Mouse (Mus musculus) CH12.LX (cell line): ENCODE measurements around the gene Zscan10.

ENCODE experiments used
- CTCF ChIP-seq, 2 experiments: IDR thresholded peaks in 1 of 2; conservative IDR thresholded peaks in 1 of 2; 2 replicates each; pipeline ENCODE4 v1.5.1; 2011 to 2012; ENCODE audit warnings: low read depth in 2 of 2, low read length in 2 of 2, improper control_type of control experiment in 1 of 2, inconsistent platforms in 1 of 2, mild to moderate bottlenecking in 1 of 2, moderate library complexity in 1 of 2
- EP300 ChIP-seq: IDR thresholded peaks from 2 replicates; pipeline ENCODE4 v1.6.1; 2011; ENCODE audit warnings: low read length, improper control_type of control experiment
- MYC ChIP-seq: IDR thresholded peaks from 2 replicates; pipeline ENCODE4 v1.6.1; 2011; ENCODE audit warnings: low read depth, mild to moderate bottlenecking, improper control_type of control experiment, low read length
- POLR2A ChIP-seq: IDR thresholded peaks from 2 replicates; pipeline ENCODE4 v1.6.1; 2011; ENCODE audit warnings: low read depth, mild to moderate bottlenecking, improper control_type of control experiment, low read length
- TBP ChIP-seq: conservative IDR thresholded peaks from 2 replicates; pipeline ENCODE4 v1.6.1; 2011; ENCODE audit warnings: low read depth, low read length, improper control_type of control experiment

DNA sequence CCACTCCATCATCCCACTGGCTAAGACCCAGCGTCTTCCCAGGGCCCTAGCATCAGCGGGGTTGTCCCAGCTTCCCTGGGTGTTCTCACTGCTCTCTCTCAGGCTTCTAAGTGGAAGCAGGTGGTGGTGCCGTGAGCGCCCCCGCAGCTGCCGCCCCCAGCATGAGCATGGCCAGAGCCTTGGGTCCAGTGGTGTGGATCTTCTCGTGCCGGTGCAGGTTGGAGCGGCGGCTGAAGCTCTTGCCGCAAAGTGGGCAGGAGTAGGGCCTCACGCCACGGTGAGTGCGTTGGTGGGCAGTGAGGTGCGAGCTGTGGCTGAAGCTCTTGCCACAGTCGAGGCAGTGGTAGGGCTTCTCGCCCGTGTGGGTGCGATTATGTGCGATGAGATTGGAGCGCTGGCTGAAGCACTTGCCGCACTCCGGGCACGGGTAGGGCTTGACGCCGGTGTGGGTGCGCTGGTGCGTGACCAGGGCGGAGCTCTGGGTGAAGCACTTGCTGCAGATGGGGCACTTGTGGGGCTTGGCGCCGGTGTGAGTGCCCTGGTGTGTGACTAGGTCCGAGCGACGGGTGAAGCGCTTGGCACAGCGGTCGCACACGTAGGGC lies 24.6 kb upstream of the Zscan10 start:
- TF ChIP-seq CTCF (conservative IDR thresholded peaks at IDR 0.05 in 1 of 2, IDR thresholded peaks at IDR 0.05 in 1 of 2; ENCODE audit: low read depth in 2 of 2, low read length in 2 of 2), result no peak
- TF ChIP-seq TBP, result no peak
- no peak for TF ChIP-seq POLR2A
- TF ChIP-seq EP300, result no peak
- no peak for TF ChIP-seq MYC
